Mouse (Mus musculus): ENCODE measurements around the gene Azin2.
A peak's percentile ranks its signal among the peaks of the same experiment; 100 is the strongest.

Gene Azin2

GRCm38 (mm10) chr4:128962029-128962925 lies at the start of gene Azin2:
Gene Azin2 (minus strand): TSS chr4:128962442.
- peak; percentile 94 for DNase-seq (ENCODE audit: low spot score)

GRCm38 (mm10) chr4:129011604-129012121 lies 49.4 kb upstream of the Azin2 start:
- DNase-seq (ENCODE audit: low spot score) = no peak

GRCm38 (mm10) chr4:129009521-129009920 lies 47.3 kb upstream of the Azin2 start:
- DNase-seq (ENCODE audit: low spot score) = no peak

GRCm38 (mm10) chr4:129008672-129009071 lies 46.4 kb upstream of the Azin2 start:
- DNase-seq (ENCODE audit: low spot score) = no peak

DNA sequence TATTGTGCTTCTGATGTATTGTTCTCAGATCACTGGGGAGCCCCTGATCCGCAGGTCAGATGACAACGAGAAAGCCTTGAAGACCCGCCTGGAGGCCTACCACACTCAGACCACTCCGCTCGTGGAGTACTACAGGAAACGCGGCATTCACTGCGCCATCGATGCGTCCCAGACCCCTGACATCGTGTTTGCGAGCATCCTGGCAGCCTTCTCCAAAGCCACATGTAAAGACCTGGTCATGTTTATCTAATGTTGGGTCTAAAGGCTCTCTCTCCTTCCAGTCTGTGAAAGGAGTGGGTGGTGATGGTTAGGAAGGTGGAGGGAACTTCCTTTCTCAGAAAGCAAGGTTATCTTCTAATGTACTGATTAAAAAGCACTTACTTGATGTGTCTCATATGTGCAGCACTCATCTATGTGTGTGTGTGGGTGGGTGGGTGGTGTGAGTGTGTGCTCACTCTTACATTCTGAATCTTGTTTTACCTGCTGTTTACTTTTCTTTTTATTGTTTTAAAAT lies 45.8 kb upstream of the Azin2 start:
- DNase-seq (ENCODE audit: low spot score) = no peak

DNA sequence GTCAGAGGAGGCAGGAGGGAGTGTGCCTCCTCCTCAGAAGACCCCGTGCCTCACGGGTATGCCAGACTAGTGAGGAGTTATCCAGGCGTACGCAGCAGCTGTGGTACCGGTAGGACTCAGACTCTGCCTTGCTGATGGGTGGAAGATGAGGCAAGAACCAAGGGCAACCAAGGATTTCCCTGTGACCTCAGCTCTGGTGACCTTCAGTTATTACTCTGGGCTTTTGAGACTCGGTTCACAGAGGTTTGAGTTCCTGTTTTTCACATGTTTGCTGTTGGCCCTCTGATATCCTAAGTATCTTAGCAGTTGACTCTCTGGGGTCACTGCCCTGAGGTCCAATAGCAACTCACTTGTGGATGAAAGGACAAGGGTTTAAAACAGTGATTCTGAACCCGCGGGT lies 41.5 kb upstream of the Azin2 start:
- no peak for DNase-seq (ENCODE audit: low spot score)

- no peak for DNase-seq (ENCODE audit: low spot score)
These were observed 38.5 kb upstream of the Azin2 start for GRCm38 (mm10) chr4:129000786-129001185.

GRCm38 (mm10) chr4:128998401-128998800 lies 36.2 kb upstream of the Azin2 start:
- no peak for DNase-seq (ENCODE audit: low spot score)

- DNase-seq (ENCODE audit: low spot score) = no peak
These were observed 35.0 kb upstream of the Azin2 start for GRCm38 (mm10) chr4:128997258-128997657.

DNA sequence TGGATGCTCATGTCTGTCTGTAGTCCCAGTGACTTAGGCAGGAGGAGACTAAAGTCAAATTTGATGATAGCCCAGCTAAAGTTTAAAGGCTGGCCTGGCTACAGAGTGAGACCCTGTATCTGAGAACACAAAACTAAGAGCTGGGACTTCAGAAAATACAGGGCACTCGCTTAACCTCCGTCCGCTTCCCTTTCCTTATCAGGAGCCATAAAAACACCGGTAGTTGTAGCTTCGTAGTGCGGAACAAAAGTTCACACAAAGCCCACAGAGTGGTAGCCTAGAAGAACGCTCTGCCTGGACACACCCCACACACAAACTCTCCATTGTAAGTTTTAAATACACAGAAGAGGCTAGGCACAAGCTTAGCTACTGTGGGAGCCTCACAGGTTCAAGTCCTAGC lies 33.0 kb upstream of the Azin2 start:
- DNase-seq (ENCODE audit: low spot score) = no peak

GRCm38 (mm10) chr4:128993675-128994074 lies 31.4 kb upstream of the Azin2 start:
- DNase-seq (ENCODE audit: low spot score) = peak; percentile 45

- DNase-seq (ENCODE audit: low spot score) = peak; percentile 99
These were observed 30.9 kb upstream of the Azin2 start for GRCm38 (mm10) chr4:128993025-128993662.

DNA sequence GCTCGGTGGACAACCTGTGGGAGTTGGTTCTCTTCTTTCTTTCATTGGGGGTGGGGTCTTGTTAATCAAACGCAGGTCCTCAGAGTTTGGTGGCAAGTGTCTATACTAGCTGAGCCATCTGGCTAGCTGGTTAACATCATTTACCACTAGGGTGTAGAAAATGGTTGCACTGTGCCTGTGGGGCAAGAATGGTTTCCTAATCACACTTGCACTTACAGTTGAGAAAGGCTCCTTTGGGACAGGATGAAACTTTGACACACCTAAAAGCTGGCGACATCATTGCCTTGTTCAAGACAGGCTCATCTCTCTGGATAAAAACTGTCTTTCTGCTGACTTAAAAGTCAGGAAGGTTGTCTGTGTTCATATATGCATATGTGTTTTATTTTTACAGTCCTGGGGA lies 29.9 kb upstream of the Azin2 start:
- no peak for DNase-seq (ENCODE audit: low spot score)

GRCm38 (mm10) chr4:128991500-128992008 lies 29.3 kb upstream of the Azin2 start, which contains the start of gene Ak2:
Gene Ak2 (plus strand): TSS chr4:128991958.
- DNase-seq (ENCODE audit: low spot score) = no peak

GRCm38 (mm10) chr4:128989678-128990077 lies 27.4 kb upstream of the Azin2 start:
- no peak for DNase-seq (ENCODE audit: low spot score)

- DNase-seq (ENCODE audit: low spot score) = no peak
These were observed 26.7 kb upstream of the Azin2 start for GRCm38 (mm10) chr4:128988911-128989310.

GRCm38 (mm10) chr4:128984600-128984999 lies 22.4 kb upstream of the Azin2 start:
- no peak for DNase-seq (ENCODE audit: low spot score)

- DNase-seq (ENCODE audit: low spot score) = no peak
These were observed 21.4 kb upstream of the Azin2 start for GRCm38 (mm10) chr4:128983656-128984055.

DNA sequence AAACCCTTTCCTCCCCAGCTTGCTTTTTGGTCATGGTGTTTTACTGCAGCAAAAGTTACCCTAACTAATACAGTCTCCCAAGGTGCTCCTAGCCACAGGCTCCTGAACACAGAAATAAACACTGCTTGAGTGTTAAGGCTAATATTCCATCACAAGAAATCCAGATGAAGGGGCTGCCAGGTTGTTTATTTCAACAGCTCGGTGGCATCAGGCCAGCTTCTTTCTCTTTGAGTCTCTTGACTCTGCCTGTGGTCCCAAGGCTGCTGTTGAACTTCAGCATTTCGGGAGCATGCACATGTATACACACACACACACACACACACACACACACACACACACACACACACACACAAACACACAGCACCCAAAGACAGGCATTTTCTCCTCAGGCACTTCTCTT lies 20.9 kb upstream of the Azin2 start:
- DNase-seq (ENCODE audit: low spot score) = no peak

DNA sequence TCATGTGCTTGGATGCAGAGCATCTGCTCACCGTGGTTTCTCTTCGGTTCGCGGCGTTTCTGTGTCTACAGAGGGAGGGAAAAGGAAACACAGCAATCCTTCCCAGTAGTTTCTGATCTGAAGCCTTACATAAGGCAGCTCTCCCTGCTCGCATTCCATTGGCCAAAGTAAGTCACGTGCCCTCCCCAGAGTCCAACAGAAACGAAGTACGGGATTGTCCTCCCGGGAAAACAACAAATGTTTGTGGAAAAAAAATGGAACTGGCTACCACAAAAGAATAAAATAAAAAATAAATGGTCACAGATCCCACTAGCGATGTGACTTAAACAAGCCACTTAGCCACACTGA lies 19.6 kb upstream of the Azin2 start:
- DNase-seq (ENCODE audit: low spot score) = no peak

DNA sequence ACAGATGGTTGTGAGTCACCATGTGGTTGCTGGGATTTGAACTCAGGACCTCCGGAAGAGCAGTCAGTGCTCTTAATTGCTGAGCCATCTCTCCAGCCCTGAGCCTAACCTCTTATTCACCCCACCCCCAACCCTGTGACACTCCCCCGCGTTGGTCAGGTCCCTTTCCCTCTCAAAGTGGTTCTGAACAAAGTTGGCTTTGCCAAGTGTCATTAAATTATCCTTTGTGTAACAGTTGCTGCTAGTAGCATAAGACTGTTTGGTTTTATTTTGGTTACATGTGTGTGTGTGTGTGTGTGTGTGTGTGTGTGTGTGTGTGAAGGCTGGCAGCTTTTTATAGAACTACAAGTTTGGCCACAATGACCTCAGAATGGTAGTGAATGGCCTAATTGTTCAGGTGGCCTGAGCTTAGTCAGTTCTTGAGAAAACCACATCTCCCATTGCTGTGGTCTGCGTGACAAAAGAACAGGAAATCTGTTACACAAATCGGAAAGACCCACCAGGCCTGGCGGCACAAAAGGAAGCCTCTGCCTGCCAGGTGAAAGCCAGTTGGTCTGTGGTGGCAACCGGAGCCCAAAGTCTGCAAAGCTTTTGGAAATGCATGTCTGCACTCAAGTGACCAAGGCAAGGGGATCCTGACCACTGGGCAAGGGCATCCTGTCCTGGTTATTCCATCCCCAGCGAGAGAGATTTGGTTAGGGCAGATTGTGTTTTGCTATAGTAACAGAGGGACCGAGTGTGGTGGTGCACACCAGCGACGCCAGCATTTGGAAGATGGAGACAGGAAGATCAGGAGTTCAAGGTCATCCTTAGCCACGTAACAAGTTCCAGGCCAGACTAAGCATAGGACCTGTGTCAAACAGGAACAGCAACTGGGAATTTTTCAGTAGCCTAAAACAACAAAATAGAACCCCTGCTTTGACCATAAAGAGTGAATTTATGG lies 18.9 kb upstream of the Azin2 start:
- DNase-seq (ENCODE audit: low spot score) = no peak

DNA sequence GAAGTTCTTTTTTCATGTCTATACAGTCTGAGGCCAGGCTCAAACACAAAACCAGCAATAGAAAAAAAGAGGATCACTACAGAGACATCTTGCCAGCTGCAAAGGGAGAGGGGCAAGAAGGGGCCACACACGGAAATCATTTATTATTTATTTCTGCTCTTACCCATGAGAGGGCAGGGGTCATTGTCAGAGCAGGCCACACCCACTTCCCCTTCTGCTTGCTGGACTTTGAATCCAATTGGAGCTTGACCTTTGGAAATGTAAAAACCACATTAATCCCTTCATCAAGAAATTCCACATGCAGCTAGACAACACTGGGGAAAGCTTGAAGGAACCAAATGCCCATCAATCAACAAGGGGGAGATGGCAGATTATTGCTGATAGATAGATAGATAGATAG lies 16.4 kb upstream of the Azin2 start:
- no peak for DNase-seq (ENCODE audit: low spot score)

All from embryo, embryonic 10.5 days (tissue).